Mouse (Mus musculus) embryo, embryonic 11 days (tissue): ENCODE measurements around the gene Fmnl2.

ENCODE experiments used
- DNase-seq: peaks from one replicate; pipeline ENCODE4 v3.0.0-alpha.2; 2015

The Fmnl2 gene

DNA sequence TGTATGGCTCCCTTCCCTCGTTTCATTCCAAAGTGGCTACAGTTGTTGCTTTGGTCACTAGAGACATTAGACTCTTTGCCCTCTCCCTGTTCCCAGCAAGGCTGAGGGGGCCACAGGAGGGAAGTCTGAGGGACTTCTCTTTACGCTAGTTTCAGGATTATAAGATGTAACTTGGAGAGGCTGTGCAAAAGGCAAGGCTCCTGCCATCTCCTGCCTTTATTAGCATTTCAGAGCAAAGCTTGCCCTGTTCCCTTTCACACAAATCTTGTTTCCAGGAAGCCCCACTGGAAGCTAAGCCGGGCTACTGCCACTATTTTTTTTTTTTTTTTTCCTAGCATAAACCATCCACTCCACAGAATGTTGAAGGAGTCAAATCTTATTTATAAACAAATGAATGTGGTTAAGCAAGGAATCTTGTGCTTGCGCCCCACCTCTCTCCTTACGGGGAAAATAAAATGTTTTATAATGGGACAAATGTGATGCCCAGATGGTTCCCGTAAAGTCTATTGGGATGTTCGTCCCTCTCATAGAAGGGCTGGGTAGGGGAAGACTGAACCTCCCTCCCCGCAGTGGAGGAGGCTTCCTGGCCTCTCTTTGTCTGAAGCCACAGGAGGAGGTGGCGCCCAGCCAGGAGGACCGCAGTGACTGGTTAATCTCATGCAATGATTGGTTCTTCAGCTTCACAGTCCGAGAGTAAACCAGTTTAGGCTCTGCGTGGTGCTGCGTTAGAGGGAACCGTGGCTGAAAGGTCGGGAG, 101.1 kb downstream of the Fmnl2 start:
- peak; percentile 72 for DNase-seq

DNA sequence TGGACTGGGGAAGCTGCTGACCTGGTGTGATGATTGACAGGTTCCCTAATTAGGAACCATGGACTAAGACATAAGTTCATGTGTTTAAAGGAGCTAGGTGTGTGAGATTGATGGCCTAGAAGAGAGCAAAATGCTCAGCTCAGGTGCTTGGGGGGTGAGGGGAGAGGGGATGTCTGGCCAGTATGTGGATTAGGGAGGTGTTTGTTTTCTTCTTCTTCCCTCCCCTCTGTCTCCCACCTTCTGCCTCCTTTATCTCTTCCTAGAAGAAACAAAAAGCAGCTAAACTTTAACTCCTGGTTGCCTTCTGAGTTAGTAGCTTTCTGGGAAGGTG, 101.6 kb downstream of the Fmnl2 start:
- no peak for DNase-seq

DNA sequence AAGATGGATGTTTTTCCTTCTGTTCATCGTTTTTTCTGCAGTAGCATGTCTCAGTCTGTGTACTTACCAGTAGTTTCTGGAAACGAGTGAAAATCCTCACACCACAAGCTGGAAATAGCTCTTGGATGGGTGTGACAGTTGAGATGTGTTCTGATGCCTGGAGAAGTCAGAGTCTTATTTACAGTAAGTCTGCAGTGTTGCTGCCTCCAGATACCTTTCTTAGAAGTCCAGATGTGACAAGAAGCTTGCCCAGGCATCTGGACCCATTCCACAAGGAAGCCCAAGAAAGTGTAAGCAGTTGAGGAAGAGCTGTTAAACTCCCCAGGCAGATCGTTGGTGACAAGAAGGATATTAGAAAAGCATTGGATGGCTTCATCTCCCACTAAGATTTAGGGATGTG, 102.3 kb downstream of the Fmnl2 start:
- no peak for DNase-seq

DNA sequence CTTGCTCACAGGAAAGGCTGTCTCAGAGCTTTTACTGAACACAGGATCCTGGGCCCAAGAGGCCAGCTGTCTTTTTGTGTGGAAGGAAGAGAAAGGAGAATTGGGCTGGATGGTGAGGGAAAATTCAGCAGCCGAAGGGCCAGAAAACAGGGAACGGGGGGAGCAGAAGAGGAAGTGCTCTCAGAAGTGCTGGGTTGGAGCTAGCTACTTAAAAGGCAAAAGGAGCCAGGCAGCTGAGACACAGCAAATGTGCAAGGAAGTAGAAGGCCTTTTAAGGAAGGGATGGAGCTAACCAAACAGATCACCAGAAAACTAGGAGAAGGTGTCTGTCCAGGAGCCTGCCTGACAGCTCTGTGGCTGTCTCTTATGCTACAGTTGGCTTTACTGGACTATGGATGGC, 103.0 kb downstream of the Fmnl2 start:
- no peak for DNase-seq

DNA sequence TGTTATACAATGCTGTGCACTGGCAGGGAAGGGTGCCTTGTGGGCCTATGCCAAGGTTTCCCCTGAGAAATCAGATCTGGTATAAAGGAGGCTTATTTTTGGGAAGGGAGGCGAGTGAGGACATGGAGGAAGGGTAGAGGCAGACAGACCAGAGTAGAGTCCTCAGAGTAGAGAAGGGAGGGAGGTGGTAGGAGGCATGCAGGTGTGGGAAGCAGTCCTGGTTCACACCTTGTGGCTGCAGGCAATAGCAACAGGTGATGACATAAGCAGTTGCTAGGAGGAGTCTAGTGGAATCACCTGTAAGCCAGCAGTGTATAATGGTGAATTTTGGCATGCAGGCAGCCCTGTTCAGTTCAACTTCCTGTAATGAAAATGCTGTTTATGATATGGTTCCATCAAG, 105.8 kb downstream of the Fmnl2 start:
- DNase-seq, result no peak

DNA sequence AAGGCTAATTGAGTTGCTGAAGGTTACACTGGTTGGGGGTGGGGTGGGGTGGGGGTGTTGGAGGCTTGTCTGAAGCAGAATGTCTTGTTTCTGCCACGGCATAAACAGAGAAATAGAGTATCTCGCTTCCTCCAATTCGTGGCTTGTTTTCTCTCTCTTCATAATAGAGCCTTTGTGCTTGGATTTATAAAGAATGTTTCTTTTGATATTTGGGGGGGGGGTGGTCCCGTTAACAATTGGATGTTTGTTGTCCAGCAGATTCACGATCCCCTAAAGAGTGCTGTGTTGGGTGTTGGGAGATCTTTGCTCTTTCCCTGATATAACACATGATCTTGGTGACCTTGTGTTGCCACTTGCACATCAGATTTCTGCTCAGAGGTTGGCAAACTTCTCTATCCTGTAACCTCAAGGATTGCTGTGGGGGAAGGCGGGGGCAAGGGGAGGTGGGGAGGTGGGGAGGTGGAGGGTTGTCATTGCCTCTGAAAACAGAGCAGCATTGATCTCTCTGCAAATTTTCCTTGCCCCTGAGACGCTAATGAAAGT, 106.8 kb downstream of the Fmnl2 start:
- no peak for DNase-seq

DNA sequence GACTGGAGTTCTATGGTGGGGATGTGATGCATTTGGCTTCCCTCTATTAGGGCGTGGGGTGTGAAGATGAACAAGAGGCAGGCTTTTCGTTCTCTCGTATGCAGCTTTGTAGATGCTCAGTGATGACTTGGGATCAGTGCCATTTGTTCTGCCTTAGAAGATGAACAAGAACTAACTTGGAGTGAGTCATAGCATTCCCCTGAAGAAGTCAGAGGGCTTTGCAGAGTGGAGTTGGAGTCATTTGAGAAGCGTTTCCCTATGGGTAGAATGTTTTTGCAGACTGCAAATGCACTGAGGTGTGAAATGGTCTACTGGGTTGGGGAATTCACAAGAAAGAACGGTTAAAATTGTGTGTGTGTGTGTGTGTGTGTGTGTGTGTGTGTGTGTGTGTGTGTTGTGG, 108.6 kb downstream of the Fmnl2 start:
- no peak for DNase-seq

DNA sequence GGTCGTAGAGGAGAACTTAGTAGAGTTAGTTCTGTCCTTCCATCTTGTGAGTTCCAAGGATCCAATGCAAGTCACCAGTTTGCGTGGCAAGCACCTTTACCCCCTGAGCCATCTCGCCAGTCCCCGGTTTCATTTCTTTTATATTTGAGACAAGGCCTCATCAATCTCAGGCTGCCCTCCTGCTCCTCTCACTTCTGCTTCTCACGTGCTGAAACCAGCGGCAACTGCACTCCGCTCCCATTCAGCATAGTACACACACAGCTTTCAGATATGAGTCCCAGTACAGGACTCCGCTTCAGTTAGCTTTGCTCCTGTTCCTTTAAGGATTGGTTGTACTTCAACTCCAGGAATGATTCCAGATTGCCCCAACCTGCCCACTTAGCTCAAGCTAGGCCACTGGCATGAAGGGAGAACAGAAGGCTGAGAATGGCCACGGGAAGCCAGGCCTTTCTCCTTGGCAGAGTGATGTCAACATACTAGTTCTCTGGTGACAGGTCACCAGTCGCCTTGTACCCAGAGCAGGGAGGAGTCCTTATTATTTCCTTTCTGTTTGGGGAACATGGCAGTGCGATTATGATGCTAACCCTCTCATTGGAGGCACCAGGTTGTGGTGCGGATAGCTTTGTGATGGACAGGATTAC, 109.3 kb downstream of the Fmnl2 start:
- no peak for DNase-seq

DNA sequence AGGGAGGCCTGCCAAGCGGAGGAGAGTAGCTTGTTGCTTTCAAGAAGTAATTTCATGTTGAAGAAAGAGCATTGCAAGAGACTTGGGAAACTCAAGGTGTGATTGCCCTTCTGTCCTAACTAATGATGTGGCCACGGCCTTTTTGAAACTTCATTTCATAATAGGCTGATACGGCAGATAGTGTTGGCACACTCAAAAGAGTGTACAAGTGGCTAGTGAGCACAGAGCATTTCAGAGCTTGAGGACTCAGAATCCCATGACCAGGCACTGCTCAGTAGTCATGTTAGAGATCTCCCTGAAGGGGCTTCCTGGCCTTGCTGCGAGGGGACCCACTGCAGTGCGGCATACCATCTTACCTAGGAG, 109.8 kb downstream of the Fmnl2 start:
- DNase-seq, result no peak

DNA sequence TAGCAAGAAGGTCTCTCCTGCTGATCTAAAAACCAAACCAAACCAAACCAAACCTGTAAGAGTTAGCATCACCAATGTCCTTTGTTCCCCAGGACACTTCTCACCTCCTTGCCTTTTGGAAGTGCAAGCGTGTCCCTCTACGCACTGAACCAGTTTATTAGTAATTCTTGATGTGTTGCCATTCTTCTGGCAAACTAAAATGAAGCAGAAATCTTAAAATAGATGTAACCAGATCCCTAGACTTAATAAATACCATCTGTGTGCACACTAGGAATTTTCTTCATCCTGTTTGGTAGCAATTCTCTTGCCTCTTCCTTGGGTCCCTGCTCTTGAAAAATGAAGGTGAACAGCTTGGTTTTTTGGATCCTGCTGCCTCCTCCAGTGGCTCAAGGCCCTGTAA, 111.2 kb downstream of the Fmnl2 start:
- peak; percentile 29 for DNase-seq

DNA sequence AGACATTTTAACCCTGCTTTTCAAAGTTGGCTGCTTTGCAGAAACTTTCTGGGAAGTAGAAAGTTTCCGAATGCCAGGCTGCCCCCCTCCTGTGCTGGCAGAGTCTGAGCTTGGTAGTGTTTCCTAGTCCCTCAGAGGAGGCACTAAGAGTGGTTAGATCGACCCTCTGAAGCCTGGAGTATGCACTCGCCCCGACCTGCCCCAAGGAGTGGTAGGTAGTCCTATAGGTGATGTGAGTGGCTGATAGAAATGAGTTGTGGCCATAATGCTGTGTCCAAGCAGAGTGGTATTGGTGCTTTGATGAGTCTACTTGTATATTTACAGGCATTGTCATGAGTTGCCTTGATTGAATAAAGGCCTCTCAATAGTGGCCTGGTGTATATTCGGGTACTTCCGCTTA, 116.4 kb downstream of the Fmnl2 start:
- no peak for DNase-seq

DNA sequence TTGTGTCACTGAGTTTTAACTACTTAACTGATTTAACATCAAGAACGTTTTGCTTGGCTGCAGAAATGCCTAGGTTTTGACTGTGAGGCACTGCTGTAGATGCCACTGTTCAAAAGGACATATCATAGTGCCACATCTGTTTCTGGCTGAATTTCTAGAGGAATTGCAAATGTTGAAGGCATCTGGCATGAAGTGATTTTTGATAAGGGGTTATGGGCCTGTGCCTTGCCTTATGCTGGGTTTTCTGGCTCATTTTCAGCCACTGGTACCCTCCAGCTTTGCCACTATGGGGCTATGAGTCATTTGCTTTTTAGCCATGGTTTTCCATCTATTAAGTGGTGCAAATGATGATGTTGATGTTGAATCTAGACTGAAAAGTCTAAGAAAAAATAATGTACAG, 117.1 kb downstream of the Fmnl2 start:
- DNase-seq, result no peak

DNA sequence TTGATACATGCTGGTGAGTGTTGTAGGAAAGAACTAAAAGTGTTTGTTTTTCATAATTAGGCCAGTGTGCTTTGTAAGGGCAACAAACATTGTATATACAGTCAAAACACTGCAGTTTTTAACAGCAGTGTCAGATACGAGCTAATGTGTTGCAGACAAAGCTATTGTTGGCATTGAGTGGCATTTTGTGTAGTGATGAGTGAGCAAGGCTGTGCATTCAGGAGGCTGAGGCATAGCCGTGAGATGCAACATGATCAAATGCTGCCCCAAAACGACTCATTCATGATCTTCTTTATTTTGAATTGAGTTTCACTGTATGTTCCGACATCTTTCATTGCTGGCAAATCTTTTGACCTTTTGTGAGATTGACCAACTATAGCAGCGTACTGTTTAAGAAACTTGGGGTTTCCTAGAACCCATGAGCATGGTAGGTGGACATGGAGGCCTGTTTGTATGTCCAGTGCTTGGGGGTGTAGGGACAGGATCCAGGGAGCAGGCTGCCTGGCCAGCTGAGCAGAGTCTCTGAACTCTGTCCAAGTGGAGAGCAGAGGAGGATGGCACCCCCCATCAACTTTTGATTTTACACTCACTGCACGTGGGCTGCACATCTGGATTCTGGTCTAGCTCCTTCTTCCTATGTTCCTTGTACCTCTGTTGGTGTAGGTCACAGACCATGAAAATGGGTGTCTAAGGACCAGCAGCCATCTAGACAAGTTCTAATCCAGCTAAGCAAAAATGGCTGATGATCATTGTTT, 120.4 kb downstream of the Fmnl2 start:
- no peak for DNase-seq

DNA sequence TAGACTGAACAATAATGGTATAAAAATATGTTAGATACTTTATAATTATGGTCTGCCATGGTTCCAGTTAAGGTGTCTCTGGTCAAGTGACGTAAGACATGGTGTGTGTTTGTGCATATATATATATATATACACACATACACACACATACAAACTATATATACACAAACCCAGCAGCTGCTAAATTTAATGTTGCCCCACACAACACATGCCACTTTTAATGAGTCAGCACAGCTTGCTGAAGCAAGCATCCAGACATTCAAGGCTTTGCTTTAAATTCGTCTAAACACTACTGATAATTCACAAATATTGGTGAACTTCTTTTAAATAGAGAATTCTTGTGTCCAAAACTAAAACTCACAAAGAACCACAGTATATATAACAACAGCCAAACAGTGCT, 121.1 kb downstream of the Fmnl2 start:
- DNase-seq, result no peak

DNA sequence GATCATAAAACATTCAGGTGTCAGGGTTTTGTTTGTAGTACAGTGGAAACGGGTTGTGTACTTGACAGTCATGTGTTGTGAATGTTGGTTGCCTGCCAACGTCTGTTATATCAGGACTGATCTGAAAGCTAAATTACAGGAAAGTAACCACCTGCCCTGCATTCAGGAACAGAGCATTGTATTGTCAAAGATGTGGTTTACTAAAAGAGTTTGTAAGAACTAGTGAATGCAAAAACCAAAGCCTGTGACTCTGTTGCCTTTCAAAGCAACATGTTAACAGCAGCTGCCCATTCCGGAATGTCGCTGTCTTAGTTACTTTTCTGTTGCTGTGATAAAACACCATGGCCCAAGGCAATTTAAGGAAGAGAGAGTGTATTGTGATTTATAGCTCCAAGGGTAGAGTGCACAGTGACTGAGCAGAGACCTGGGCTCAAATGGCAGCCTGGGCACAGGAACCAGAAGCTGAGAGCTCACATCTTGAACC, 121.7 kb downstream of the Fmnl2 start:
- DNase-seq, result peak; percentile 38

DNA sequence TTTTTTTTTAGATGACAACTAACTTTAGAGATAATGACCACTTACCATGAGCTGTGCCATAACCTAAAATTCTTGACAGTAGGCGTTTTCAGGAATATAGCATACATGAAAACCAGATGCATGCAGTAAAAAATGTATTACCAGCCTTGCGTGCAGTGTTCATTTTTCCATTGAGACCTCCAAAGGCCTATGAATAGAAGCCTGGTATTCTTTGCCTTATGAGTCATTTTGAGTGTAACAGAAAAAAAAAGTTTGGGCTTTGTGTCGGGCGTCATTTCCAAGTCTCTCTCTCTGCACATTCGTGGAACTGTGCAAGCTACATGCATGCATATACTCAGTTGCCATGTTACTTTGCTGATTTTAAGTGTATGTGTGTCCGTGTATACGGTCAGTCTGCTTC, 123.5 kb downstream of the Fmnl2 start:
- no peak for DNase-seq

DNA sequence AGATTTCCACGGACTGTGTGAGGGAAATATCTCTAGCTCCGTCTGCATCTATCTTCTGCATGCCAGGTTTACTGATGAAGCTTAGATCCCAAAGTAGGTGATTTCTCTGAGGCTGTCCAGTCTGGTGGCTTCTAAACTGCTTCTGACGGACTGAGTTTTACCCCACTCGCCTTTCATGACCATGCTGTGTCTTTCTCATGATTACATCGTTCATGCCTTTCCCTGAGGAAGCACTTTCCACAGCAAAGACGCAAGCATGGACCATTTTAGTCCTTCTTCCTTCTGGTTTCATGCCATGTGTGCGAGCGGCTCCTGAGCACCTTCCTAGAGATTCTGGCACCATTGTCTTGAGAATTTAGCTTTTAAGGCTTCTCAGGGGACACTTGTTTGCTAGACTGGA, 123.9 kb downstream of the Fmnl2 start:
- no peak for DNase-seq

DNA sequence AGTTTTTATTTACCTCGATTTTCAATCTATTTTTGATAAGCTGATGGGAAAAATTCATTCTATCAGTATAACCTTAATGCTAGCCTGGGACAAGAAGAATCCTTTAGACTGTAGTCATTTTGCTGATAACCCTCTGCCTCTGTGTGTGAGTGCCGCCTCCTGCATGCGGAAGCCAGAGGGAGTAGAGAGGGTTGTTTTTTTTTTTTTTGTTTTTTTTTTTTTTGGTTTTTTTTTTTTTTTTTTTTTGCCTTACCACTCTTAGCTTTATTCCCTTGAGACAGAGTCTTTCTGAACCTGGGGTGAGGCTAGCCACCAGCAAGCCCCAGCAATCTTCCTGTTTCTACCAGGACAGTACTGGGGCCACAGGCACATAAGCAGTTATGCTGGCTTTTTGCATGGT, 124.8 kb downstream of the Fmnl2 start:
- DNase-seq, result no peak

DNA sequence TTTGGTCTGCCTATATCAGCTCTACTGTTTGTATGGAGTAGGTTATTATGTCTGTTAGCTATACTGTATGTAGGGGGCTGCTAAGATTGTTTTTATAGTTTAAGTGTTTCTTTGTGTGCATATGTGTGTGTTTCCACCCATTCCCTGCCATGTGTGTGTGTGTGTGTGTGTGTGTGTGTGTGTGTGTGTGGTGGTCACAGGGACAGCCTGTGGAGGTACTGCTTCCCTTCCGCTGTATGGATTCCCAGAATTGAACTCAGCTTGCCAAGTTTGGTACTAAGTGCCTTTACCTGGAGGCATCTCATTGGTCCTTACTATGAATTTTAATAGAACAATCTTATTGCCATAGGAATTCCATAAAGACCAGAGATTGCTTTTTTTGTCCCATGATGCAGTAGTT, 126.9 kb downstream of the Fmnl2 start:
- no peak for DNase-seq

DNA sequence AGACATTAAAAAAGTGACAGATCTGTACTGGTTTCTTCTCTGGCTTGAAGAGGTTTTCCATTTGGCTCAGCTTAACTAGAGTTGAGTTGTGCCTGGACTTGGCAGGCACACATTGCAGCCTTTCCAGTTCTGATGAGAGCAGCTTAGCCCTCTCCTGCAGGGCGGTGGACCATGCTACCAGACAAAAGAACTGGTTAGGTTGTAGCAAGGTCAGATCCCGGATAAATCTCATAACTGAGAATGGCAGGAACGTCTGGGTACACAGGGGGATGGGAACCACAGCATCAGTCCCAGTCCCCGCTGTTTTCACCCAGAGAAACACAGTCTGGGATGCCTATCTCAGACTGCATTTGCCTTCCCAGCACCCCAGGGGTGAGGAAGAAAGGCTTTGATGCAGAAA, 127.5 kb downstream of the Fmnl2 start:
- DNase-seq, result no peak

DNA sequence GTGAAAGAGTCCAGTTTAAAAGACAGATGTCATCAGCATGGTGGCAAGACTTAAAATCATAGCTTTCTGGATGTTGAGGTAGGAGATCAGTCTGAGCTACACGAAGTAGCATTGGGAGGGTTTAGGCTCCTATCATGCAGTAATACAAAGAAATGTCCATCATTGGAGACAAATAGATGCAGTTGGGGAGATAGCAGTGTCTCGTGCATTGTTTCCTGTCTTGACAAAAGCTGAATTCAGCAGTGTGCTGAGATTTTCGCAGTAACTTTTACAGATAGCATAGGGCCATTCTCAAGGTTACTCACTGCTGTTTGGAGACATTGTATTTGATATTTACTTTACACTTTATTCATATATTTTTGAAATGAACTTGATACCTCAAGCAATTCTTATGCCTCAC, 128.7 kb downstream of the Fmnl2 start:
- no peak for DNase-seq

DNA sequence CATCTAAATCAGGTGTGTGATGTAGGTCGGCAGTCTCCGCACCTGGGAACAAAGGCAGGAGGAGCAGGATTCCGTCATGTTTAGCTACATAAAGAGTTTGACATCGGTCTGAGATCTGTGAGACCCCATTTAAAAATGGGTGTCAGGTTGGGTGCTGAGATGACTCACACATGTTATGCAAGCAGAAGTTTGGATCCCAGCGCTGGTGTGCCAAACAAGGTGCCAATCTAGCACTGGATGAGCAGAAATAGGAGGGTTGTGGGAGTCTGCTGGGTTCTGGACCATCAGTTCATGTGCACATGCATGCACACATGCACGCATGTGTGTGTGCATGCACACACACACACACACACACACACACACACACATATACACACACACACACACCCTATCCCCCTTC, 129.4 kb downstream of the Fmnl2 start:
- DNase-seq, result no peak

DNA sequence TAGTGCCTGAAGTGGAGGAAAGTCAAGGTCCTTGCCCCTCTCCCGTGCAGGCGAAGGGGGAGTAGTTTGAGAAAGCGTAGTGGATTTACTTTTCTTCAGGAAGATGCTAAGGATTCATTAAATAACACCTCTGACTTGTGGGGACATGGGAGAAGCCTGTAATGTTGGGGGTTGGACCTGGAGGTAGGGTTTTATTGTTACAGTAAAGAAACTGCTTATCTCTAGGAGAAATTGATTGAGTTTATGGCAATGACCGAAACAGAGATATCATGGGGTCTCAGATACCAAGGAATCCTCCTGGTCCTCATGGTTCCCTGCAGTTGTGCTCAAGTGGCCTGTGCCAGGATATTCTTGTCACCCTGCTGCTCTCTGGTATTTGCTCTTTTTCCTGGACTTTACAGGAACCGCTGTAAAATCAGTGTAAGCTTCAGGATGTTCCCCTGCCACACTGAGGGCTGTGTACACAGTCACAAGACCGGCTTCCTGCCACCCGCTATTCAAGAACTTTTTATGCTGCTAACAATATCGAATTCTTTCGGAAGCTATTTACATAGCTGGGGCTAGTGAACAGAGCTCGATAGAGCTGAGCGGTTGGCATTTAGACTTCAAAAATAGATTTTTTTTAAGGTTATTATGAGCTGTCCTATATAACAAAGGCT, 130.1 kb downstream of the Fmnl2 start:
- no peak for DNase-seq

DNA sequence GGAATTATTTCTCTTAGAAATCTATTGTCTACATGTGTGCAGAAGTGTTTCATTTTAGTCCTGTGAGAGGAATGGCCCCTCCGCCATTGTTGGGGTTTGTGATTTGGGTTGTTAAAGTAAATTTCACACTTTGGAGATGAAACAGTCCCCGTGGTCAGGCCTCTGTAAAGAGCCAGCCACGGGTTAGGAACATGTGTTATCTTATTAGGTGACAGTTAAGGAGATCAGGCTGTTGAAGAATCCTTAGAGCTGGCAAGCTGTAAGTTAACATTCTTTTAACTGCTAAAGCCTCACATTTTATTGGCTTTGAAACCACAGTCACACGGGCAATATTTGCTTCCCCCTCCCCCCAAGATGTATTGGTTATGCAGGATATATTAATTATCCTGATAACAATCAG, 131.7 kb downstream of the Fmnl2 start:
- no peak for DNase-seq
